Mouse (Mus musculus) effector memory CD4-positive, alpha-beta T cell, adult 7 months (primary cell): ENCODE results near the gene Frmd7. TPM values are rescaled to one million over a fixed set of nuclear protein-coding genes. Genes with fewer than 3 reads are reported as not detected.

Source experiments
- polyA plus RNA-seq: library from polyadenylated mRNA; unstranded; fragments of 100-300 nt; shearing (Covaris generic); gene quantifications from one replicate; pipeline ENCODE4 v1.2.1, GENCODE M21; 2017

Gene Frmd7
- polyA plus RNA-seq: not detected

GRCm38 (mm10) chrX:50942610-50943009 is at the start of gene Frmd7:
Gene Frmd7, minus strand, starts transcription at chrX:50942710.

Other genes starting within 250 kb of the Frmd7 start
- gene Stk26, start 101.7 kb downstream of the Frmd7 start, polyA plus RNA-seq: 115 TPM
- 35.5 TPM for gene Rap2c, start 75.3 kb upstream of the Frmd7 start, polyA plus RNA-seq